Mouse (Mus musculus): ENCODE measurements around the gene Mecom.

- TF ChIP-seq MYOG (IDR thresholded peaks at IDR 0.05; ENCODE audit: control insufficient read depth in 1 of 3, insufficient read depth in 1 of 3, insufficient read length in 2 of 3, low read depth in 2 of 3): no peak
- TF ChIP-seq POLR2AphosphoS2 (IDR thresholded peaks at IDR 0.05; ENCODE audit: insufficient read length, low read depth): no peak
- TF ChIP-seq TCF12 (IDR thresholded peaks at IDR 0.05; ENCODE audit: insufficient read depth, poor library complexity, severe bottlenecking): no peak
- no peak for TF ChIP-seq POLR2A (IDR thresholded peaks at IDR 0.05; ENCODE audit: insufficient read length, low read depth)
- TF ChIP-seq SRF (IDR thresholded peaks at IDR 0.05; ENCODE audit: control insufficient read depth, insufficient read length, low read depth): no peak
- no peak for TF ChIP-seq E2F4 (IDR thresholded peaks at IDR 0.05; ENCODE audit: insufficient read depth)
- no peak for TF ChIP-seq USF1 (IDR thresholded peaks at IDR 0.05; ENCODE audit: low read depth)
- TF ChIP-seq MAX (IDR thresholded peaks at IDR 0.05; ENCODE audit: low read depth): no peak
- TF ChIP-seq TCF3 (IDR thresholded peaks at IDR 0.05; ENCODE audit: insufficient read length, low read depth): no peak
- no peak for TF ChIP-seq REST (IDR thresholded peaks at IDR 0.05; ENCODE audit: insufficient read depth, insufficient read length)
- TF ChIP-seq MYOD1 (IDR thresholded peaks at IDR 0.05; ENCODE audit: control insufficient read depth in 1 of 3, insufficient read length in 2 of 3, low read depth in 2 of 3): no peak
- TF ChIP-seq CEBPB (IDR thresholded peaks at IDR 0.05; ENCODE audit: insufficient read depth, poor library complexity, severe bottlenecking): no peak
Measured at GRCm38 (mm10) chr3:29991523-29991922, 556.3 kb downstream of the Mecom start.
